Mouse (Mus musculus) heart, adult 2 months (tissue): Measurements from ENCODE around the gene H2afy2. TPM values are rescaled to one million over a fixed set of nuclear protein-coding genes. Genes with fewer than 3 reads are reported as not detected.

Source experiments
- DNase-seq, 2 experiments: peaks; one replicate each; pipeline ENCODE4 v3.0.0; 2021
- H3K27ac ChIP-seq: fragments of 200-600 bp; 2 replicates; pipeline ENCODE4 v1.8.1; 2022
- H3K27me3 ChIP-seq: fragments of 200-500 bp; 2 replicates; pipeline ENCODE4 v1.6.1; 2012; ENCODE audit warnings: mild to moderate bottlenecking, low read length, inconsistent platforms, mixed read lengths; ENCODE audit not compliant: control insufficient read depth, insufficient read depth
- H3K36me3 ChIP-seq: fragments of 200-500 bp; 2 replicates; pipeline ENCODE4 v1.6.1; 2012; ENCODE audit warnings: low read length, inconsistent platforms; ENCODE audit not compliant: control insufficient read depth, insufficient read depth
- H3K4me1 ChIP-seq: fragments of 200-500 bp; 2 replicates; pipeline ENCODE4 v1.6.1; 2011; ENCODE audit warnings: low read length; ENCODE audit not compliant: control insufficient read depth, insufficient read depth
- H3K4me3 ChIP-seq: fragments of 200-600 bp; 2 replicates; pipeline ENCODE4 v1.8.1; 2022
- H3K79me2 ChIP-seq: fragments of 200-500 bp; replicated peaks from 2 replicates; pipeline ENCODE4 v1.6.1; 2012; ENCODE audit warnings: mild to moderate bottlenecking, inconsistent platforms, low read length, moderate library complexity, mixed read lengths; ENCODE audit not compliant: control insufficient read depth, insufficient read depth
- H3K9ac ChIP-seq: fragments of 200-500 bp; 2 replicates; pipeline ENCODE4 v1.6.1; 2012; ENCODE audit warnings: low read depth, mild to moderate bottlenecking, control low read depth, inconsistent platforms, low read length, mixed read lengths
- CTCF ChIP-seq: fragments of 200-600 bp; IDR thresholded peaks from 2 replicates; pipeline ENCODE4 v1.8.1; 2022; ENCODE audit warnings: antibody characterized with exemption, mild to moderate bottlenecking, moderate library complexity
- EP300 ChIP-seq: fragments of 200-500 bp; IDR thresholded peaks from 2 replicates; pipeline ENCODE4 v1.6.1; 2011; ENCODE audit warnings: low read depth, low read length, control low read depth; ENCODE audit not compliant: insufficient read depth
- POLR2A ChIP-seq: fragments of 200-500 bp; IDR thresholded peaks from 2 replicates; pipeline ENCODE4 v1.6.1; 2011; ENCODE audit warnings: mild to moderate bottlenecking, low read depth, low read length, control low read depth; ENCODE audit not compliant: insufficient read depth
- WGBS: fragments of 180-500 bp; shearing (Covaris S2); methylation state at CpG from one replicate; pipeline ENCODE4 v1.1.7; 2018; 5-methylcytosine and 5-hydroxymethylcytosine counted together
- intact Hi-C: fragments of 180-260 bp; cut with DNase I; formaldehyde crosslinking; loops from one replicate; pipeline ENCODE4 v1.15.1; 2025
- polyA plus RNA-seq: library from polyadenylated mRNA; depleted of rRNA; stranded (reverse); fragments of >200 nt; gene quantifications from 2 replicates; pipeline ENCODE4 v1.2.3, GENCODE M21; 2012
- total RNA-seq, 2 experiments: library from RNA; stranded (reverse); gene quantifications; 2 replicates each; pipeline ENCODE4 v1.2.3; 2021

Gene H2afy2
- total and polyA plus RNA-seq, 3 experiments = 3.4 to 4.7 (median 4.2) TPM

DNA sequence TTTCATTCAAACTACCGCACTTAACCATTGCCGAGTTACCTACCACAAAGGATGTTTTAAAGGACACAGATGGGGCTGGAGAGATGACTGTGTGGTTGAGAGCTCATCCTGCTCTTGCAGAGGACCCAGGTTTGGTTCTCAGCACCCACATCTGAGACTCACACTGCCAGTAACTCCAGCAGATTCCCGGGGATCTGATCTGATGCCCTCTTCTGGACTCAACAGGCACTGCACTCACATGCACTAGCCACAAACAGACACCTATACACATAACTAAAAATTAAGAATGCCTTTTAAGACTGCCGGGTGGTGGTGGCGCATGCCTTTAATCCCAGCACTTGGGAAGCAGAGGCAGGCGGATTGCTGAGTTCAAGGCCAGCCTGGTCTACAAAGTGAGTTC, 53.8 kb downstream of the H2afy2 start:
- TF ChIP-seq EP300 (no peak), POLR2A (no peak), CTCF (no peak)
- Histone ChIP-seq H3K79me2 (no peaks in the 10 kb centered on the region), H3K4me3 (no peak overlapping the region), H3K27me3 (no peaks in the 10 kb centered on the region), H3K9ac (no peak overlapping the region), H3K27ac (no peak overlapping the region), H3K4me1 (no peaks in the 10 kb centered on the region), H3K36me3 (no peaks in the 10 kb centered on the region)
- intact Hi-C loops = no loop called here
- no peak for DNase-seq
- WGBS = 95% methylated on average over 6 of the region's 6 CpGs

GRCm38 (mm10) chr10:61729181-61729580, 54.8 kb downstream of the H2afy2 start:
- H3K27me3 ChIP-seq = no peaks in the 10 kb centered on the region
- TF ChIP-seq POLR2A (no peak), CTCF (no peak), EP300 (no peak)
- no peaks in the 10 kb centered on the region for H3K4me1 ChIP-seq
- no peaks in the 10 kb centered on the region for H3K36me3 ChIP-seq
- H3K79me2 ChIP-seq = no peaks in the 10 kb centered on the region
- no peak for DNase-seq
- no peak overlapping the region for H3K27ac ChIP-seq
- intact Hi-C loops = no loop called here
- H3K4me3 ChIP-seq = no peak overlapping the region
- no peak overlapping the region for H3K9ac ChIP-seq
- WGBS = 88% methylated on average over 11 of the region's 11 CpGs

GRCm38 (mm10) chr10:61723271-61723670, 60.7 kb downstream of the H2afy2 start:
- 40% methylated on average over 6 of the region's 6 CpGs for WGBS
- no peaks in the 10 kb centered on the region for H3K79me2 ChIP-seq
- no peak overlapping the region for H3K4me3 ChIP-seq

DNA sequence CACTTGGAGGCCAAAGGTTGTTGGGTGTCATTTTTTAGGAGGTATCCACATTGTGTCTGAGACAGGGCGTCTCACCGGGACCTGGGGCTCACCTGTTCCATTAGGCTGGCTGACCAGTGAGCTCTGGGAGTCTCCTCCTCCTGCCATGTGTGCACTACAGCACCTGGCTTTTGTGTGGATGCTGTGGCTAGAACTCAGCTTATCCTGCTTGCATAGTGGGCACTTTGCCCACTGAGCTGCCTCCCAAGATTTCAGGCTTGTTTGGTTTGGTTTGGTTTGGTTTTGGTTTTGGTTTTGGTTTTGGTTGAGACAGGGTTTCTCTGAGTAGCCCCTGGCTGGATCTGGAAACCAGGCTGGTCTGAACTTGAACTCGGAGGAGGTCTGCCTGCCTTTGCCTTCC, 61.7 kb downstream of the H2afy2 start:
- Histone ChIP-seq H3K79me2 (no peaks in the 10 kb centered on the region), H3K27me3 (no peaks in the 10 kb centered on the region), H3K9ac (no peak overlapping the region), H3K27ac (no peak overlapping the region), H3K4me1 (0 out of 2 replicates have a peak, but pooled peaks cover 1% of the 10 kb centered on the region), H3K4me3 (no peak overlapping the region), H3K36me3 (no peaks in the 10 kb centered on the region)
- WGBS = 81% methylated on average over 3 of the region's 3 CpGs
- TF ChIP-seq POLR2A (no peak), CTCF (no peak), EP300 (no peak)
- no peak for DNase-seq
- intact Hi-C loops = no loop called here

More at GRCm38 (mm10) chr10:61723271-61723670, 60.7 kb downstream of the H2afy2 start:
- Histone ChIP-seq H3K27me3 (no peaks in the 10 kb centered on the region), H3K9ac (no peak overlapping the region), H3K4me1 (0 out of 2 replicates have a peak, but pooled peaks cover 1% of the 10 kb centered on the region), H3K27ac (no peak overlapping the region), H3K36me3 (no peaks in the 10 kb centered on the region)
- intact Hi-C loops = no loop called here
- no peak for TF ChIP-seq EP300
- no peak for TF ChIP-seq POLR2A
- no peak for TF ChIP-seq CTCF
- DNase-seq = peak in 1 of 2 experiments; percentile 16

DNA sequence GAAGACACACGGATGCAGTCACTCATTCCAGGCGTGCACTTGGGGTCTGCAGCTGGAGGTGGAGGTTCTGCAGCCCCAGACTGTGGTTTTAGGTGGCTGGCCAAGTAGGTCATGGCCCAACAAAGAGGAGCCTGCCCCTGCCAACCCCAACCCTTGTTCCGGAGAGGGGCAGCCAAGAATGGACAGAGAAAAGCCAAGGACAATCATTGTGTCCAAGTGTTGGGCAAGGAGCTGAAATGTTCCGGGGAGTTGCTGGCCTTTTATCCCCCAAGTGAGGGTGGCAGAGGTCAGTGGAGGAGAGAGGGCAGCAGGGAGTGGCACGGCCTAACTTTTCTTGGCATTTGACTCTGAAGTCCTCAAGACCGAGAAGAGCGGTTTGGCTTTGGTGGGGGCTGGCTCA, 63.6 kb downstream of the H2afy2 start:
- no peak overlapping the region for H3K9ac ChIP-seq
- no peaks in the 10 kb centered on the region for H3K27me3 ChIP-seq
- DNase-seq = no peak
- TF ChIP-seq POLR2A = no peak
- no peak for TF ChIP-seq CTCF
- no peak for TF ChIP-seq EP300
- intact Hi-C loops = no loop called here
- no peak overlapping the region for H3K4me3 ChIP-seq
- 75% methylated on average over 7 of the region's 7 CpGs for WGBS
- H3K36me3 ChIP-seq = no peaks in the 10 kb centered on the region
- H3K4me1 ChIP-seq = peaks cover 4% of the 10 kb centered on the region
- no peak overlapping the region for H3K27ac ChIP-seq
- no peaks in the 10 kb centered on the region for H3K79me2 ChIP-seq

DNA sequence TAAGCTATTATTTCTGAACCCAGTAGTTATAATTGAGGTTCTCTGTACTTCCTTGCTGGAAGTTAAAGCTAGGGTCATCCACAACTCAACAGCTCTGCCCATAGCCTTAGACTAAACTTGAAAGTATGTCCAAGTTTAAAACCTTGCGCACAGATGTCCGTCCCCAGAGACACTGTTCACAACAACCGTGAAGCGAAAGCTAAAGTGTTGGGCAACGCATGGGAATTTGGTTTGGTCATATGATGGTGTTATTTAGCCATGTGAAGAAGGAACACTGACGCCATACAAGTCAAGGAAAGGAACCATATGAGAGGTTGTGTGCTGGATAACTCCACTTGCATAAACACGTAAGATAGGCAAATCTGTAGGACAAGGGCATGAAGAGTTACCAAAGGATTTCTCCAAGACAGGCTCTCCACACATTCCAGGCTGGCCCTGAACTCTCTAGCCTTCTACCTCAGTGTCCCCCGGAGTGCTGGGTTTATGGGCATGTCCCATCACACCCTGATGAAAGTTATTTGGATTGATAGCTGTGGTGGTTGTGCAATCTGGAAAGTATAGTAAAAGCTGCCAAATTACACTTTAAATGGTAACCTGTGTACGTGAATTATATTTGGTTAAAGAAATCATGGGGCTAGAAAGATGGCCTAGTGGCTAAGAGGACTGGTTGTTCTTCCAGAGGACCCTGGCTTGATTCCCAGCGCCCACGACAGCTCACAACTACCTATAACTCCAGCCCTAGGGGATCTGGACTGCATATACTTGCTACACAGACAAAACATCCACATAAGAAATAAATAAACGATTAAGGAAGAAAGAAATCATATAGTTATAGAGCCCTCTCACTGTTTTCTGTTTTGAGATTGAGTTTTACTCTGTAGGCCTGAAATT, 66.3 kb downstream of the H2afy2 start:
- Histone ChIP-seq H3K4me3 (no peak overlapping the region), H3K27ac (no peak overlapping the region), H3K9ac (no peak overlapping the region), H3K36me3 (no peaks in the 10 kb centered on the region), H3K79me2 (no peaks in the 10 kb centered on the region), H3K4me1 (peaks cover 3% of the 10 kb centered on the region), H3K27me3 (no peaks in the 10 kb centered on the region)
- TF ChIP-seq CTCF (no peak), EP300 (no peak), POLR2A (no peak)
- 83% methylated on average over 12 of the region's 12 CpGs for WGBS
- intact Hi-C loops = no loop called here
- DNase-seq = no peak
